Mouse (Mus musculus) spleen, embryonic (tissue): Measurements from ENCODE around the gene Olfr1085.
"Not testable (repeated sequence)": the region's sequence is repeated elsewhere in the genome, so short reads cannot be mapped to it uniquely, and the experiment has no call there.

Experiments
- CTCF ChIA-PET: fragments of 350-600 bp; sonication (Branson Sonifier 250); formaldehyde crosslinking; loops from one replicate; lab custom pipeline; 2022; lab: Charles Lee

Gene Olfr1085

GRCm38 (mm10) chr2:86661919-86662318, at the start of gene Olfr1085:
Gene Olfr1085, minus strand, starts transcription at chr2:86662019.
- CTCF ChIA-PET, result no interaction called here

- CTCF ChIA-PET, result no interaction called here
Measured at GRCm38 (mm10) chr2:86698295-86698694, 36.5 kb upstream of the Olfr1085 start, which contains the start of gene Olfr1087. Gene Olfr1087, minus strand, starts transcription at chr2:86698395.

GRCm38 (mm10) chr2:86679992-86680391, 18.2 kb upstream of the Olfr1085 start, which contains the start of gene Olfr1086:
Gene Olfr1086, minus strand, starts transcription at chr2:86680092.
- CTCF ChIA-PET, result no interaction called here

- CTCF ChIA-PET, result not testable (repeated sequence)
Measured at GRCm38 (mm10) chr2:86639625-86640024, 22.2 kb downstream of the Olfr1085 start, which contains the start of gene Olfr1084. Gene Olfr1084, minus strand, starts transcription at chr2:86639725.
